Mouse (Mus musculus): ENCODE measurements around the gene Nav1. TPM values are rescaled to one million over a fixed set of nuclear protein-coding genes. Genes with fewer than 3 reads are reported as not detected.

Gene Nav1
- total RNA-seq, 2 experiments from 2014 or later, result 50.5 to 56.8 TPM

DNA sequence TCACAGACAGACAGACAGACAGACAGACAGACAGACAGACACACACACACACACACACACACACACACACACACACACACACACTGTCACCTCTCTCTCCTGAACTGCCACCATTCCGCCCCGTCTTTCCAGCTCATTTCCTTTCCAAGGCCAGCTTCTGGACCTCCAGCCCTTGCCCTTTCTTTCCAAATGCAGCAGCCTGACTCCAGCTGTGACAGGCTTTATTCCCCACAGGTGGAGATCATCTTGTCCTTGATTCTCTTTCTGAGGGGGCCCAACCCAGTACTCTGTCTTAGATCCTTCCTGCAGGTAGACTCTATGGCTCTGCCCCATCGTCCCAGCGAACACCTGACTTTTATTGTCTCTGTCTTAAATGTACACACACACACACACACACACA is 53.5 kb downstream of the Nav1 start:
- DNase-seq (ENCODE audit: low spot score in 2 of 2), result no peak

- no peak for DNase-seq (ENCODE audit: low spot score in 2 of 2)
Measured at GRCm38 (mm10) chr1:135553154-135553553, 53.9 kb downstream of the Nav1 start.

DNA sequence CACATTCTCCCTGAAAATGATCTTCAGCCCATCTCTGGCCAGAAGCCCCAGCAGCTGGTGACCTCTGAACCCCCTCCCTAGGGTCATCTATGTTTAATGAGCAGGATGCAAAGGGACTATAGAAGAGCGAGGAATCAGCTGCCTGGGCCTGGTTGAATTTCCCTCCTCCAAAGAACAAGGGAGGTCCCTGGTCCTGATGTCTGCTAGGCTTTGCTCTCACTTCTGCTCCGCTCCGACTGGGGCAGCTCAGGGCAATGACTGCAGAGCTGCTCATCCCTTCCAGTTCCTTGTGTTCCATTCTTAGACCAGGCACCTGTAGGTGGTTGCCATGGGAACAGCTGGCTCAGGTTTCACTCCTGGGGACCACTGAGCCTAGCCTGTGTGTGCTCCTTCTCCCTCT is 56.2 kb downstream of the Nav1 start:
- no peak for DNase-seq (ENCODE audit: low spot score in 2 of 2)

GRCm38 (mm10) chr1:135548750-135549149 is 58.3 kb downstream of the Nav1 start:
- DNase-seq (ENCODE audit: low spot score in 2 of 2), result peak in 1 of 2 experiments; percentile 61

- DNase-seq (ENCODE audit: low spot score in 2 of 2), result peak in 1 of 2 experiments; percentile 62
Measured at GRCm38 (mm10) chr1:135546099-135546498, 61.0 kb downstream of the Nav1 start.

- DNase-seq (ENCODE audit: low spot score in 2 of 2), result peak; percentile 79 to 95
Measured at GRCm38 (mm10) chr1:135544504-135545146, 62.5 kb downstream of the Nav1 start.

- no peak for DNase-seq (ENCODE audit: low spot score in 2 of 2)
Measured at GRCm38 (mm10) chr1:135542841-135543810, 64.0 kb downstream of the Nav1 start.

- no peak for DNase-seq (ENCODE audit: low spot score in 2 of 2)
Measured at GRCm38 (mm10) chr1:135542080-135542479, 65.0 kb downstream of the Nav1 start.

- peak; percentile 76 to 93 for DNase-seq (ENCODE audit: low spot score in 2 of 2)
Measured at GRCm38 (mm10) chr1:135540270-135540669, 66.8 kb downstream of the Nav1 start.

DNA sequence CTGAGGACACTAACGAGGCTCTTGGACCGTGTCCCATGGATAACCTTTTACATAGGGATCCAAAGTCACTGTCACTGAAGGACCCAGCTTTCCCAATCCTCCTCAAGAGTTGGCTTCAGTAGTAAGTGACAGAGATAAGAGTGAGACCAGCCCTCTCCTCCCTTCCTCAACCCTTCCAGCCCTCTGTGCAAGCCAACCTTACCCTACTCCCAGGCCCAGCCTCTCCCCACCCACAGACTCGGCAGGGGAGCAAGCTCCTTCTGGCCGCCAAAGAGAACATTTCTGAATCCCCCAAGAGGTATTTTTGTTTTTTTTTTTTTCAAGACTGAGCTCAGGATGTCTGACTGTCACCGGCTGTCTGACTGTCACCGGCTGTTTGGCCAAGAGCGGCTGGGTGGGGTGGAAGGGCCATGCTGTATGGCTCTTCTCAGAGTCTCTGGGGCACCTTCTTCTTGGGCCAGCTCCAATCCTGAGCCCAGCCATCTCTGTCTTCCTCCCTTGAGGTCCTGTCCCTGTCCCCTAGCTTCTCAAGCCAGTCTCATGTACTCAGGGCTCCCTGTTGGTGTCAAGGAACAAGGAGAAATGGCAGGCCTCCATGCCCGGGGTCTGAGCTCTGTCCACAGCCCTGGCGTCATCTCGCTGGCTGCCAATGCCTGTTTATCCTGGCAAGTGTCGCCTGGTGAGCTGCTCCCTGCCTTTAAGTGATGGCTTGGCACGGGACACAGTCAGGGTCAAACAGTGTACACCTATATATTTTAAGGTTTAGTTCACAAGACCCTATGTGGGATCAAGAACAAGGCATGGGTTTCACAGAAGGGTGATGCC is 68.4 kb downstream of the Nav1 start:
- no peak for DNase-seq (ENCODE audit: low spot score in 2 of 2)

DNA sequence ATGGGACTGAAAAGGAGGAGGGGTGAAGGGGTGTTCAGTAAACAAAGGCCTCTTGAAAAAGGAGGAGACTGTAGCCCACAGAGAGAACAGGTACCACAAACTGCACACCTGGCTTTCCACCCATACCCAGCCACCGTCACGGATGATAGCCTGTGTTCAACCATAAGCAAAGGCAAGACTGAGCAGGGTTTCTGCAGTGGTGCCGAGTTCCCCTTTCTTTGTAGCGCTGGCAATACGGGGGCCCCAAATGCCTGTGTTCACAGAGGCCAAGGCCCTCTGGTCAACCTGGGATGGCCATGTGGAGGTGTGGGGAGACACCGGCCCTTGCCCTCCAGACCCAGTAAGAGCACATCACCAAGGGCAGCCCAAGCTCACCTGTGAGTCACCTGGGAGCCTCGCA is 70.3 kb downstream of the Nav1 start:
- no peak for DNase-seq (ENCODE audit: low spot score in 2 of 2)

GRCm38 (mm10) chr1:135536326-135536725 is 70.8 kb downstream of the Nav1 start:
- DNase-seq (ENCODE audit: low spot score in 2 of 2), result no peak

DNA sequence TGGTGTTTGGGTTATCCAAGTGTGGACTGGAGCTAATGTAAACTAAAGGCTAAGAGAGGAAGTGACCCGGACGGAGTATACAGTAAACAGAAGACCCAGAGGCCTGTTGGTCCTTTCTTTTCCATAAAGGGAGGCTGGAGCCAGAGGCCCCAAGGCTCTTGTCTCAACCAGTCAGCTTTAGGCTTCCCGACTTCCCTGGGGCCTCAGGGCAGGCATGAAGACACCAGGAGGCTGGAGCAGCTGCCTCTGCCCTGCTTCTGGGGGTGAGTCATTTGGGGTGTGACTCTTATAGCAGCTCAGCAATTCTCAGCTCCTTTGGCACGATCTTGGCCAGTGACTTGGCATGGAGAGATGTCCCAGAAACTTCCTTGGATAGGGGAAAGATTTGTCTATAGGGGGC is 71.8 kb downstream of the Nav1 start:
- DNase-seq (ENCODE audit: low spot score in 2 of 2), result no peak

DNA sequence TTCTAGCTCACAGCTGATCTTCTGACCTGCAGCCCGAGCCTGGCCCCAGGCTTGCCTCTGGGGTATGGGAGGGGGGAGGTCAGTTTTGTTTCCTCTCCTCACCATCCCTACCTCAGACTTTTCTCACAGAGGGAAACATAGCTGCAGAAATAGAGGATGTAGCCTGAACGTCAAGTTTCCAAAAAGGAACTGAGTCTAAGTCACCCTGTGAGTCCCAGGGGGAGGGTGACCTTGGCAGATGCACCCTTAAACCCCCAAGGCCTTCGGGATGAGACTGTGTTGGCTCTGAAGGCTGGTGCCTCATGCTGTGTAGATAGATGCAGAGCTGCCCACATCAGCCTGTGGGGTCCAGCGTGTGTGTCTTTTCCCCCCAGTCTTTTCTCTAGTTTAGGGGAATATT is 72.3 kb downstream of the Nav1 start:
- no peak for DNase-seq (ENCODE audit: low spot score in 2 of 2)

DNA sequence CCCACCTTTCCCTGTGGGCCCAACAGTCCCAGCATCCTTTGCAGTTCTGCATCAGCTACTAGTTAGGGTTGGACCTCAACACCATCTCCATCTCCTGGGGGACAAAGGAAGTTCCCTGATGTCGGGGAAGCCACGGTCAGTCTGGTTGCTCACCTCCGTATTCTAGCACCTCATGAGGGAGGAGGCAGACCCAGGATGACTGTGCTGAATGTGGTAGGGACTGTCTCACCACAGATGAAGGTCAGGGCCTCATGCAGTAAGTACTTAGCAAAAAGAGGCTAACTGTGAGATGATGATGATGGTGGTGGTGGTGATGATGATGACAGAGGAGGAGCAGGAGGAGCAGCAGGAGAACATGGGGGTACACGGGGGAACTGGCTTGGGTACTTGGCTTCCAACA is 73.0 kb downstream of the Nav1 start:
- DNase-seq (ENCODE audit: low spot score in 2 of 2), result no peak

- DNase-seq (ENCODE audit: low spot score in 2 of 2), result no peak
Measured at GRCm38 (mm10) chr1:135532383-135532782, 74.7 kb downstream of the Nav1 start.

GRCm38 (mm10) chr1:135531981-135532380 is 75.1 kb downstream of the Nav1 start:
- DNase-seq (ENCODE audit: low spot score in 2 of 2), result no peak

DNA sequence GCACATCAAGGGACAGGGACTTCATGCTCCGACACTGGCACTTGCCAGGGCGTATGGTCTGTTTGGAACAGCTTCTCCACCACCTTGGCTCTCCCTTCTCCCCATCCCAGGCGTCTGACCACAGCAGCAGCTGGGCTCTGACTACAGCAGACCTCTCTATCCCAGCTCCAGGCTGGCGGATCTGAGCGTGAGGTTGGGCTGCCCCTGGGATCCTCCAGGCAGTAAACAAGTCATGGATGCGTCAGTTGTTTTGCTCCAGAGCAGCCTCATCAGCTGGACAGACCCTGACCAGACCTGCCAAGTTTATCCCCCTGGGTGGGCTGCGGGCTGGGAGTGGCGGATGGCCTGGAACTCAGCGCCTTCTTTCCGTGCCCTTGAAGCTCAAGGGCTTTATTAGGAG is 76.0 kb downstream of the Nav1 start:
- no peak for DNase-seq (ENCODE audit: low spot score in 2 of 2)

DNA sequence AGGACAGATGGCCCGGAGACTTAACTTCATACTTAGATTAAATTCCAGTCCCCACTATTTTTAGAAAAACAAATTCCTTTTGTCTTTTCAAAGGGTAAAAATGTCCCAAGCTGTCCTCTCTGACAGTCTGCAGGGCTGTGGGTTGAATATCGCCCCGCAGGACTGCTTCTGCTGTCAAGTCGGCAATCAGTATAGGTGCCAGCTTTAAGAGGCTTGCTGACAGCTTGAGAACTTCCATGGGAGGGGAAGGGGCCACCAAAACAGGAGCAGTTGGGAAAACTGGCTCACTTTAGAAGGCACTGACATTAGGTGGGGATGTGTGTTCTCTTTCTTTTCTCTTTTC is 82.6 kb downstream of the Nav1 start:
- no peak for DNase-seq (ENCODE audit: low spot score in 2 of 2)

GRCm38 (mm10) chr1:135523780-135524517 is 83.1 kb downstream of the Nav1 start:
- DNase-seq (ENCODE audit: low spot score in 2 of 2), result no peak

GRCm38 (mm10) chr1:135523344-135523743 is 83.8 kb downstream of the Nav1 start:
- no peak for DNase-seq (ENCODE audit: low spot score in 2 of 2)

Measured in layer of hippocampus, adult 18-20 months (tissue).